Mouse (Mus musculus): ENCODE measurements around the gene Birc2.

DNA sequence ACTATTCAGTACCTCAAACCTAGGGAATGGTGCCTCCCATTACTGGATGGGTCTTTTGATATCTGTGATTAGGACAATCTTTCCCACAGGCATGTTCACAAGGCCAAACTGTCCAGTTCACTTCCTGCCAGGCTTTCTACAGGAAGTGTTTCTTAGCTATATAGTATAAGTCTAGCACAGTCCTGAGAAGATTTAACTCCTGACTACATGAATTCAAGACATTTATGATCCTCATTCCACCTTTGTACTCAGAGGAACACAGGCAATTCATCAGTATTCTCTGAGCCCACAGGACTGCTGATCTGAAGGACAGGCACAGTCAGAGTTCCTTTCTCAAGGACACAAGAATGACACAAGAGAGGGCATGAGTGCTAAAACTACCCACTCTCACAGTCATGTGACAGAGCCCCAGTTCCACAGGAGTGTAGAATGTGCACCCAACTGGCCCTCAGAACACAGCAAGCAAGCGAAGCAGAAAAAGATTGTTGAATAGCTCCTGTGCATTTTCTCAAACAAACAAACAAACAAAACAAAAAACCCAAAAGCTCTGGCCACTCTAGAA, 45.5 kb upstream of the Birc2 start:
- no peak for TF ChIP-seq EP300 (IDR thresholded peaks at IDR 0.05; ENCODE audit: low read depth)
- TF ChIP-seq CTCF (IDR thresholded peaks at IDR 0.05; ENCODE audit: low read depth) = no peak

Data from liver, postnatal 0 days (tissue).